Mouse (Mus musculus) erythroblast, embryonic 14.5 days (primary cell): ENCODE results near the gene Kmo. TPM values are rescaled to one million over a fixed set of nuclear protein-coding genes. Genes with fewer than 3 reads are reported as not detected.

ENCODE experiments used
- H3K27me3 ChIP-seq: 2 replicates; pipeline ENCODE4 v1.6.1; 2012; ENCODE audit warnings: inconsistent platforms; ENCODE audit not compliant: control insufficient read depth
- H3K36me3 ChIP-seq: 2 replicates; pipeline ENCODE4 v1.6.1; 2012; ENCODE audit warnings: mild to moderate bottlenecking, inconsistent platforms; ENCODE audit not compliant: control insufficient read depth
- H3K4me1 ChIP-seq: 2 replicates; pipeline ENCODE4 v1.6.1; 2012; ENCODE audit warnings: inconsistent platforms; ENCODE audit not compliant: control insufficient read depth
- H3K4me3 ChIP-seq: replicated peaks from 2 replicates; pipeline ENCODE3; 2012; ENCODE audit warnings: moderate library complexity, mild to moderate bottlenecking, inconsistent platforms
- H3K9me3 ChIP-seq: 2 replicates; pipeline ENCODE4 v1.6.1; 2012; ENCODE audit warnings: low read length, inconsistent platforms, mixed read lengths; ENCODE audit not compliant: control insufficient read depth
- GATA1 ChIP-seq: IDR thresholded peaks from 2 replicates; pipeline ENCODE4 v1.6.1; 2012; ENCODE audit warnings: low read length, inconsistent platforms, mixed read lengths
- TAL1 ChIP-seq: IDR thresholded peaks from 3 replicates; pipeline ENCODE4 v1.6.1; 2012; ENCODE audit warnings: low read length, inconsistent platforms, mixed read lengths
- polyA plus RNA-seq: library from polyadenylated mRNA; stranded (reverse); fragments of >175 nt; gene quantifications from 2 replicates; pipeline ENCODE4 v1.2.3, GENCODE M21; 2012

Gene Kmo
- polyA plus RNA-seq, 1 experiment: not detected

DNA sequence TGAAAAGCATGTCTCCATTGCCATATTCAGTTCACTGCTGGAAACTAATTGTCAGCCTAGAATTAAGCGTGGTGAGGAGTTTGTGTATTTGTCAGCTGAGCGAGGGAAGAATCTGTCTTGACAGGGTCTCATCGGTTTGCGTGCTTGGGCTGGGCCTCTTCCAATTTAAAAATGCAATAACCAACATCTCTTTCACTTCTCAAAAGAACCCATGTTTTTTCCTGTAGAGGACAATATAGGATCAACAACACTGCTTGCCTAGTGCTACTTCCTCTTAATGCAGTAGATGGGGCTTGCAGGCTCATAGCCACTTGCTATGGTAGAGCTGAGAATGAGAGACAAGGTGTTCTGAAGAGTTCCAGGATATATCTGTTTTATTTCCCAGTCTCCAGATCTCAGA lies 39.7 kb downstream of the Kmo start:
- H3K4me3 ChIP-seq: no peak overlapping the region
- no peaks in the 10 kb centered on the region for H3K4me1 ChIP-seq
- no peak for TF ChIP-seq TAL1
- TF ChIP-seq GATA1: no peak
- H3K36me3 ChIP-seq: no peaks in the 10 kb centered on the region
- H3K27me3 ChIP-seq: no peaks in the 10 kb centered on the region
- no peaks in the 10 kb centered on the region for H3K9me3 ChIP-seq

GRCm38 (mm10) chr1:175668666-175669405 lies 48.7 kb downstream of the Kmo start:
- Histone ChIP-seq H3K9me3 (no peaks in the 10 kb centered on the region), H3K27me3 (no peaks in the 10 kb centered on the region), H3K4me1 (no peaks in the 10 kb centered on the region), H3K4me3 (no peak overlapping the region), H3K36me3 (no peaks in the 10 kb centered on the region)
- TF ChIP-seq TAL1 (no peak), GATA1 (no peak)

DNA sequence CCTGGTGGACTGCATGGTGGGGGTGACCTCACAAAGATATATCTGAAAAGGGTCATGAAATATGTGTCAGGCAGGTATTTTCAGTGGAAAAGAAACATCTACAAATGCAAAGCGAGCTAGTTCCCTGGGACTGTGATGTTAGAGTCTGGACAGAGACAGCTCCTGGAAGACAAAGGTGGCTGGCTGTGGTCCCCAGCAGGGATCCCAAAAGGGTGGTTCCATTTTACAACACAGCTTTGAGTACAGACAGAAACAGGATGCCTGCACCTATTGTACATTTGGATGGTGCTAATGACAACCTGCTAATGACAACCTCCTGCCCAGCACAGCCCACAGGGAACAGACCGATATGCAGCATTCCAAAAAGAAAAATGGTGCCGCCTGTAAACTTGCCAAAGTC lies 49.3 kb downstream of the Kmo start:
- H3K4me3 ChIP-seq: no peak overlapping the region
- H3K9me3 ChIP-seq: no peaks in the 10 kb centered on the region
- no peaks in the 10 kb centered on the region for H3K36me3 ChIP-seq
- no peaks in the 10 kb centered on the region for H3K27me3 ChIP-seq
- no peaks in the 10 kb centered on the region for H3K4me1 ChIP-seq
- TF ChIP-seq GATA1 (no peak), TAL1 (no peak)

DNA sequence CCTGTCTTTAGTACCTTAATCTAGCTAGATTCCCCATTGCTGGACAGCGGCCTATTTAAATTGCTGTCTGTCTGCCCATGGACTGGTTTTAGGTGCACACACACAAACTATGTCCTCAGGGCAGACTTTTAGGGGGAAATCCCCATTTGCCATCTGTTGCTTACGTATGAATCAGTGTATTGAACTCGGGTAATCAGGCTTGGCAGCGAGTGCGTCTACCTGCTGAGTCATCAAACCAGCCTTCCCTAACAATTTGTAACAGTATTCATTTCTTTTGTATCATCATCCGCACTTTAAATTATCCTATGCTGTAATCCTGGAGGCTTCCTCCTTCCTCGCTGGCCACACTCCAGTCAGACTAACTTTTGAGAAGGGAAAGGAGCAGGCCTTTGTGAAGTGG lies 49.9 kb downstream of the Kmo start:
- Histone ChIP-seq H3K4me1 (no peaks in the 10 kb centered on the region), H3K9me3 (no peaks in the 10 kb centered on the region), H3K4me3 (no peak overlapping the region), H3K36me3 (no peaks in the 10 kb centered on the region), H3K27me3 (no peaks in the 10 kb centered on the region)
- TF ChIP-seq TAL1: no peak
- no peak for TF ChIP-seq GATA1

GRCm38 (mm10) chr1:175671626-175672025 lies 51.4 kb downstream of the Kmo start:
- TF ChIP-seq GATA1 (no peak), TAL1 (no peak)
- Histone ChIP-seq H3K4me1 (no peaks in the 10 kb centered on the region), H3K9me3 (no peaks in the 10 kb centered on the region), H3K4me3 (no peak overlapping the region), H3K27me3 (no peaks in the 10 kb centered on the region), H3K36me3 (no peaks in the 10 kb centered on the region)

GRCm38 (mm10) chr1:175673563-175674325 lies 53.6 kb downstream of the Kmo start:
- H3K36me3 ChIP-seq: no peaks in the 10 kb centered on the region
- TF ChIP-seq GATA1: no peak
- no peaks in the 10 kb centered on the region for H3K4me1 ChIP-seq
- H3K9me3 ChIP-seq: no peaks in the 10 kb centered on the region
- H3K4me3 ChIP-seq: no peak overlapping the region
- H3K27me3 ChIP-seq: no peaks in the 10 kb centered on the region

DNA sequence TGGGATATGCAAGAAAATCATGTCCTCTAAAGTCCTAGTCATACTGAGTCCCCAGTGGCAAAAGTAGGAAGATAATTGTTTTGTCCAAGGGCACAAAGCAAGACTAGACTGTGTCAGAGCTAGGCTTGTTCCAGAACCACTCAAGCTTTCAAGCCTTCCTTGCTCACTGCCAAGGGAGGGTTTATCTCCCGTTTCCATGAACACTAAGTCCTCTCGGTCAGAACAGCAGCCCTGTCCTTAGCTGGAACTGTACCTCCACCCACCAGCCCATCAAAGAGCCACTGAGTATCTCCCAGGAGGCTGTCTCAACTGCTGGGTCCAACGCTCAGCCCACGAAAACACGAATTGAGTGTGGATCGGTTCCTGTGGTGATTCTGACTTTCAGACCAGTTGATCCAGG lies 54.9 kb downstream of the Kmo start:
- H3K4me1 ChIP-seq: no peaks in the 10 kb centered on the region
- no peaks in the 10 kb centered on the region for H3K27me3 ChIP-seq
- H3K9me3 ChIP-seq: no peaks in the 10 kb centered on the region
- no peak overlapping the region for H3K4me3 ChIP-seq
- TF ChIP-seq TAL1 (no peak), GATA1 (no peak)
- H3K36me3 ChIP-seq: no peaks in the 10 kb centered on the region

DNA sequence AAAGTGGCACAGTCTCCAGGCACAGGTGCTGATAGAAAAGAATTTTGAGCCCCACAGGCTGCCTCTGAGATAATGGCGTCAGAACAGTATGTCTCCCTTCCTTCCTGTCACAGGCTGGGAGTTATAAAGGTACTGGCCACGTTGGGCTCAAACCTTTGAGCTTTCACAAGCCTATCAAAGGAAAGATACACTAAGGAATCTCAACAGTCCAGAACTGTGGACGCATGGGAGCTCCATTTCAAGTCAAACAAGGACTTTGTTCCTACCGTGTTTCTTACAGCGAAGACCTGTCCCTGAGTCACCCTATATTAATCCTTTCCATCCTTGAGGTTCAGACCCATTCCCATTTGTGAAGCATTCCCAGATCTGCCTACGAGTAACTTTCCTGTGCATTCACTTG lies 57.3 kb downstream of the Kmo start:
- TF ChIP-seq GATA1 (no peak), TAL1 (no peak)
- Histone ChIP-seq H3K27me3 (no peaks in the 10 kb centered on the region), H3K4me1 (no peaks in the 10 kb centered on the region), H3K36me3 (no peaks in the 10 kb centered on the region), H3K9me3 (no peaks in the 10 kb centered on the region), H3K4me3 (no peak overlapping the region)

DNA sequence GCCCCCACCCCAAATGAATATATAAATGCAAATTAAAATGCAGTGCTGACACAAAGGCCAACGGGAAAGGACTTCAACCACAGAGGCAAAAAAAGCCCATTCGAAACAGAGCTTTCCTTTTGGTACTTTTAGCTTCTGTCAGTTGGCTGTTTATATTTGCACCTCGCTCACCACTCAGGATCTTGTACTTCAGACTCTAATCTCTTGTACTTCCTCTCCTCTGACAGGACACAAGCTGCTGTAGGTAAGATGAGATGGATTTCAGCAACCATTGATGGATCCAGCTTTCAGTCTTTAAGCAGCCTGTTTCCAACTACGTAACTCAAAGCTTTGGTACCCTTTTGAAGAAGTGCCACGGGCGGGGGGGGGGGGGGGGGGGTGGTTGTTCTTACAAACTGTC lies 60.8 kb downstream of the Kmo start:
- no peaks in the 10 kb centered on the region for H3K4me1 ChIP-seq
- TF ChIP-seq TAL1 (no peak), GATA1 (no peak)

More for the DNA sequence above, 60.8 kb downstream of the Kmo start:
- Histone ChIP-seq H3K9me3 (no peaks in the 10 kb centered on the region), H3K4me3 (no peak overlapping the region), H3K27me3 (no peaks in the 10 kb centered on the region), H3K36me3 (no peaks in the 10 kb centered on the region)
